Mouse (Mus musculus) bone marrow, adult 2 months (tissue): ENCODE measurements at regions not wholly inside any gene's neighbourhood (a gene's known extent, or its start where the extent isn't known, plus 50 kb on each side); places are given as distances from the start of the nearest gene placed in this dataset.

Experiments used
- H3K27ac ChIP-seq: fragments of 200-500 bp; 2 replicates; pipeline ENCODE4 v1.5.1; 2012; ENCODE audit warnings: low read depth, mild to moderate bottlenecking, control low read depth, inconsistent platforms, low read length; ENCODE audit not compliant: control insufficient read depth, poor library complexity, insufficient read depth
- H3K4me1 ChIP-seq: fragments of 200-500 bp; 2 replicates; pipeline ENCODE4 v1.6.1; 2011; ENCODE audit warnings: low read length; ENCODE audit not compliant: control insufficient read depth, insufficient read depth
- H3K4me3 ChIP-seq: fragments of 200-500 bp; replicated peaks from 2 replicates; pipeline ENCODE3; 2011; ENCODE audit warnings: mild to moderate bottlenecking, low read depth, low read length, control low read depth; ENCODE audit not compliant: control insufficient read depth
- CTCF ChIP-seq: fragments of 200-500 bp; IDR thresholded peaks from 2 replicates; pipeline ENCODE4 v1.5.1; 2011; ENCODE audit warnings: low read length, control low read depth; ENCODE audit not compliant: control insufficient read depth, insufficient read depth
- POLR2A ChIP-seq: fragments of 200-500 bp; IDR thresholded peaks from 2 replicates; pipeline ENCODE4 v1.6.1; 2011; ENCODE audit warnings: low read depth, mild to moderate bottlenecking, control low read depth, low read length, borderline replicate concordance; ENCODE audit not compliant: control insufficient read depth
- WGBS: fragments of 180-500 bp; shearing (Covaris S2); methylation state at CpG from one replicate; pipeline ENCODE4 v1.1.7; 2018; 5-methylcytosine and 5-hydroxymethylcytosine counted together

DNA sequence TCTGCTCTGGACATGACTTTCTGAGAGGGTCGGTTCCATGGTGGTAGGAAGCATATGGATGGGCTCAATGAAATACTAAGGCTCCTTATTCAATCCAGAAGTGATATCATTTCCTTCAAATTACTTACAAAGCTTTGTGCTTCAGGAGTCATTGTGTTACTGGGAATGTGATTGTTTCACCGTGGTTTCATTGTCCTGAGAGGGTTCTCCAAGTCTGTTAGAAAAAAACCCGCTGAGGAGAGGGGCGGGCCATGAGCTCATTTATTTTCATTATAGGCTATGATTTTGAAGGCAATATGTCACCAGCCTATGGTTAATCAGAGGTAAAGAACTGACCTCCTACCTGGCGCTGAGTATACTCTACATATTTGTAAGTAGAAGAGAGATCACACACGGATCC, 300.0 kb downstream of the Plk2 start:
- Histone ChIP-seq H3K27ac (no peak overlapping the region), H3K4me1 (no peaks in the 10 kb centered on the region), H3K4me3 (no peak overlapping the region)
- no peak for TF ChIP-seq CTCF
- no peak for TF ChIP-seq POLR2A
- WGBS, result 78% methylated on average over 6 of the region's 6 CpGs

DNA sequence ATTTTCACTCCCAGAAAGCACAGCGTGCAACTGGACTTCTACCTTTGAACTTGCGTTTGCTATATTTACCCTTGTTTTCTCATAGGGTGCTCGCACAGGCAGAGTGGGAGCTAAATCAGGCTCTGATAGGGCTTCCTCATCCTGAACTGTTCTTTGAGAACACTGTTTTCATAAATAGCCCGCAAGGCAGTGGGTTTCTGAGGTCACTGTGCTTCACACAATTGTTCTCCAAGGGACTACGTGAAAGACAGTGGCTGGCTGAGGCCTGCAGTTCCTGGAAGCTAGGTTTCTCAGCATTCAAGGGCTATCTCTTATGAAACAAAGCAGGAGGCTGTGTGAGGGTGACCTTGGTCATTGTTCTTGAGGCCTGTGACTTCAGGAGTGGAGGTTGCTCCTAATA, 301.7 kb downstream of the Plk2 start:
- Histone ChIP-seq H3K4me1 (no peaks in the 10 kb centered on the region), H3K4me3 (no peak overlapping the region), H3K27ac (no peak overlapping the region)
- 73% methylated on average over 5 of the region's 5 CpGs for WGBS
- TF ChIP-seq CTCF (no peak), POLR2A (no peak)

DNA sequence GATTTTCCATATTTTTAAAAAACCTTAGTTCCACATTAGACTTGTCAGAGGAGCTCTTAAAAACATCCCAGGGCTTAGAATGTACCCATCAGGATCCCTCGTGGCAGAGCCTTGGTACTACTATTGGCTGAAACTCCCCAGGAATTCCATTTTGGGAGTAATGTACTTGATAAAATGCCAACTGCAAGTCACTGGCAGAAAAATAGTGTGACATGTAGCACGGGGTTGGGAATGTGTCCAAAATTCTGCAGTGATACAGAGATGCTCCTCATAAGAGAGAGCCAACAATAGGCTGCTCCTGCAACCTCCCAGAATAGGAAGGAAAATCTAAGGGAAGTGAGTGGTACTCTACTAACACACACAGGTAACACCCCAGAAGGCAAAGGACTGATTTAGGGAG, 309.4 kb downstream of the Plk2 start:
- Histone ChIP-seq H3K4me3 (no peak overlapping the region), H3K27ac (no peak overlapping the region), H3K4me1 (no peaks in the 10 kb centered on the region)
- WGBS, result 64% methylated on average over 2 of the region's 2 CpGs
- no peak for TF ChIP-seq POLR2A
- no peak for TF ChIP-seq CTCF

DNA sequence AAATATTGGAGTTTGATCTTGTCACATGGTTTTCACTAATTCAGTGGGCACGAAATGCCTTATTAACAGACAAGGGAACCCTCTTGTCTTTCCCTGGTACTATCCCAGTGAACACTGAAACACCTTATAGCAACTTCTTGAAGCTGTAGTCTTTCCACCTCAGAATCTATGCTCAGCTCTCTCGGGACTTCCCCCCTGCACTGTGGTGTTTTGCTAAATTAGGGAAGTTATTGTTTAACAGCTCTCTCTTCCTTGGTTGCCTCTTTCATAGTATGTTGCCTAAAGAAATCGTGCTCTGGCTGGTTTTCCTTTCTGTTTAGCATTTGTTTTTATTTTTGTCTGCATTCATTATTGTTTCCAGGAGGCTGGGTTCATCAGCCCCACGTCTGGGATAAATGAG, 316.0 kb downstream of the Plk2 start:
- Histone ChIP-seq H3K4me3 (no peak overlapping the region), H3K27ac (no peak overlapping the region), H3K4me1 (no peaks in the 10 kb centered on the region)
- no peak for TF ChIP-seq POLR2A
- no peak for TF ChIP-seq CTCF
- WGBS, result 21% methylated on average over 4 of the region's 4 CpGs

DNA sequence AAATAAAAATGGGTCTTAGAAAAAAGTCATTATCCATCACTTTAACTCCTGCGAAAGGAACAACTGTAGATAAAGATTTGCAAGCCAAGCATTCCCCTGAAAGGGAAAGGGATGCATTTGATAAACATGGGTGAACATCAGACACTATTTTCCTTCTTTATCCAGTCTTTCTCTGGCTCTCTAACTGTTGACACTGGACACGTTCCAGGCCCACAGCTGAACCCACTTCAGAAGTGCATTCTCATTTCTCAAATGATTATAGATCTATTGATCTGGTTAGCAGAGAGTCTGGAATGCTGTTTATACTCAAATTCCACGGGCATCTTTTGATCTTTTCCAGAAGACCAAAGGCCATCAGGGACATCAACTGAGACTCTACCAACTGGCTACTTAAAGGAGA, 317.7 kb downstream of the Plk2 start:
- H3K27ac ChIP-seq, result no peak overlapping the region
- WGBS, result 66% methylated on average over 3 of the region's 3 CpGs
- no peak for TF ChIP-seq CTCF
- TF ChIP-seq POLR2A, result no peak

DNA sequence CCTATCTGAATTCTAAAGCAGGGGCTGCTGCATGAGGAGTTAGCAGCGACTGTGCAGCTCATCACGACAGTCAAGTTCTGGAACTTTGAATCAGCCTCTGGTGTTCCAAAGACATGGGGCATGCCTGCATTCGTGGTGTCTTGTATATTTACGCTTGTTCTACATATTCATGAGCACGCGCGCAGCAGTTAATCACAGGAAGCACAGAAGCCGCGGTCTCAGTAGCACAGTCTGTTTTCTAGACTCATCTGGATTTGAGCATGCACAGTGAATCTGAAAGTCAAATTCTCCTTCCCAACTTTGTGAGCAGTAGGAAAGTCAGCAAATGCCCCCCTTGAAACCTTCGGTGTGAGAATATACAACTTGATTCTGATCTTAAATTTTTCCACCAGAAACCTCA, 327.3 kb downstream of the Plk2 start:
- H3K4me1 ChIP-seq, result no peaks in the 10 kb centered on the region
- whole genome bisulfite sequencing, result 85% methylated on average over 10 of the region's 10 CpGs
- TF ChIP-seq POLR2A (no peak), CTCF (no peak)
- no peak overlapping the region for H3K4me3 ChIP-seq
- no peak overlapping the region for H3K27ac ChIP-seq

More for the DNA sequence above, 317.7 kb downstream of the Plk2 start:
- H3K4me3 ChIP-seq, result no peak overlapping the region
- H3K4me1 ChIP-seq, result no peaks in the 10 kb centered on the region

DNA sequence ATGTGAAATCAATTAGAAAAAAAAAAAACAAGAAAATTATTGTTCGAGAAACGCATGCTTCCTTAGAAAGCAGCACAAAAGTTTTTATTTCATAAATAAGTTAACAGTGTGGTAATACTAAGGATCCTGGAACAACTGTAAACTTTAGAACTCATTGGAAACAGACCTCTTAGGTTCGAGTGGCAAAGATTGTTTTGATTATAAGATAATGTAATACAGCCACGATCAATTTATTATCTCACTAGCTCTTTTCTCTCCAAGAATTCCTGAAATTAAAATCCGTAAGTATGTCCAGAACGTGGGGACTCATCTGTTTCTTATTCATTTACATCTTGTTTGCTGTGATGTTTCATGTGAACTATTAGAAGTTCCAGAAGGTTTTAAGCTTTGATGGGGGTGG, 327.9 kb downstream of the Plk2 start:
- no peak overlapping the region for H3K27ac ChIP-seq
- no peaks in the 10 kb centered on the region for H3K4me1 ChIP-seq
- 77% methylated on average over 6 of the region's 6 CpGs for WGBS
- H3K4me3 ChIP-seq, result no peak overlapping the region
- TF ChIP-seq POLR2A, result no peak
- no peak for TF ChIP-seq CTCF

DNA sequence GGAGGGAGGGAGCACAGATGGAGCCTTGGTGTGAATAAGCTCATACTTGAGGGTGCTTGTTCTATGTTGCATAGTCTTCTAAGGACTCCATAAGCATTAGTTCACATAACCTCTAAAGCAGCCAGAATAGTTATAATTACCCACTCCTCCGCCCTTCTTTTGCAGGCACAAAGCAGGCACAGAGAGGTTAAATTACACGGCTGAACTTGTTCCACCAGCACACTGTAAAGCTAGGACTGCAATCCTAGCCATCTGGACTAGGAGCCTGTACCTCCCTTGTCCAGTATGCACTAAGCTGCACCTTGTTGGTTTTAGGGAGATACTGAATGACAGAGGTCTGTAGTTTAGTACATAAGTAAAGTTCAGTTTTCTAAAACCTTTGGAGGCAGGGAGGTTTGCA, 330.0 kb downstream of the Plk2 start:
- Histone ChIP-seq H3K4me1 (no peaks in the 10 kb centered on the region), H3K4me3 (no peak overlapping the region), H3K27ac (no peak overlapping the region)
- 83% methylated on average over 2 of the region's 2 CpGs for WGBS
- TF ChIP-seq CTCF (no peak), POLR2A (no peak)

DNA sequence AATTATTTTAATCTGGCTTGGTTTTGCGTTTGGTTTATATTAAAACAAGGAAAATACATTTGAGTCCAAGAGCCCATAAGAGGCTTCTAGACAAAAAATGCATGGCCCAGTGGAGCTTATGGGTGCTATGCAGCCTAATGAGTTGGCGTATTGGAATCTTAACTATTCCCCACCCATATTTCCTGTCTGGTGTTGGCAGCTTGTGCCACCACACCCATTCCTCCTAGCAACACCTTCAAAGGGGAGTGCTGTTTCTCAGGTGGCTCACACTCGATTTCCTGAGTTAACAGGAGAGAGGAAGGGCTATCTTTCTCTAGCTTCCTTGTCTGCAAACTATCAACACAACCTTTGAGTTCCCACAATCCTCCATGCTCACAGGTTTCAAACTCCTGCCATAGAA, 331.0 kb downstream of the Plk2 start:
- no peaks in the 10 kb centered on the region for H3K4me1 ChIP-seq
- WGBS, result 69% methylated on average over 3 of the region's 3 CpGs
- H3K27ac ChIP-seq, result no peak overlapping the region
- H3K4me3 ChIP-seq, result no peak overlapping the region
- TF ChIP-seq CTCF (no peak), POLR2A (no peak)
